ENCODE assay signal across 22 mouse cellular contexts in genomic region chrX:166906602-166907001, GRCm38 (mm10).
DNase-seq lines count a peak whose midpoint lies in the region; TF ChIP-seq lines count a peak whose summit lies in the region.
"Had no signal": no experiment of that assay in that cellular context is flagged by ENCODE, and none has a peak within 500 bp of the region (broad histone marks: within the 10 kb centered on the region; RNA-seq: fewer than 3 reads in every experiment).

No protein-coding gene starts in this region.

- TF ChIP-seq POLR2A in cortical plate, adult 2 months (IDR thresholded peaks at IDR 0.05; ENCODE audit: extremely low read depth, insufficient read depth, low read length): no peak

- intact Hi-C loops in left cerebral cortex, postnatal 14 days (cut with DNase I): no loop called here
- intact Hi-C loops in left cerebral cortex, postnatal 36 days (cut with DNase I): no loop called here

- H3K4me3 ChIP-seq in cortical plate, adult 2 months (ENCODE audit: insufficient read depth, low read length): no peak overlapping the region
- H3K4me3 ChIP-seq: forebrain, embryonic 10.5 days; forebrain, embryonic 13.5 days; gastrocnemius, adult 2 months; hindbrain, embryonic 12.5 days; hindbrain, embryonic 15.5 days had no signal

- no peak for TF ChIP-seq CTCF in cortical plate, adult 2 months (IDR thresholded peaks at IDR 0.05; ENCODE audit: extremely low read depth, insufficient read depth, low read length)

- peak overlapping the region; percentile 29 for H3K27ac ChIP-seq in cortical plate, adult 2 months (ENCODE audit: insufficient read depth, low read length)
- H3K27ac ChIP-seq: forebrain, embryonic 10.5 days; forebrain, embryonic 13.5 days; gastrocnemius, adult 2 months; hindbrain, embryonic 12.5 days; hindbrain, embryonic 15.5 days had no signal

- H3K4me1 ChIP-seq in cortical plate, adult 2 months (ENCODE audit: control insufficient read depth, insufficient read depth, low read length): no peaks in the 10 kb centered on the region
- H3K4me1 ChIP-seq: forebrain, embryonic 10.5 days; forebrain, embryonic 13.5 days; hindbrain, embryonic 12.5 days; hindbrain, embryonic 15.5 days had no signal

- DNase-seq in frontal cortex, adult 2 months (ENCODE audit: extremely low spot score in 1 of 2, low spot score in 1 of 2): peak; percentile 11 to 47
- DNase-seq in frontal cortex, postnatal 25 days (ENCODE audit: low spot score in 2 of 2): no peak
- DNase-seq in left cerebral cortex, postnatal 14 days (ENCODE audit: low spot score in 2 of 2): peak; percentile 3 to 8
- no peak for DNase-seq in left cerebral cortex, postnatal 36 days (ENCODE audit: low spot score in 2 of 2)
- DNase-seq in right cerebral cortex, adult 18-20 months: peak; percentile 10
- DNase-seq in right cerebral cortex, postnatal 14 days: no peak
- no peak for DNase-seq in layer of hippocampus, adult 9-10 months (ENCODE audit: low spot score)
- DNase-seq: adrenal gland, adult 2 months; adrenal gland, postnatal 14 days; B cell, adult 2 months; cerebellum, adult 11-12 months; cerebellum, adult 8-10 months; cerebellum, postnatal 10 days; cerebellum, postnatal 36 days; gastrocnemius, adult 2 months; gastrocnemius, postnatal 14 days; heart, adult 11 months had no signal

Comparison
In these comparisons a context has a peak if more than half of its experiments do, and no peak if none do; other contexts are left out.
1. DNase-seq: peak in frontal cortex, adult 2 months (2 of 2), left cerebral cortex, postnatal 14 days (2 of 2) and right cerebral cortex, adult 18-20 months (single experiment); none in frontal cortex, postnatal 25 days (0 of 2), left cerebral cortex, postnatal 36 days (0 of 2), right cerebral cortex, postnatal 14 days (single experiment) and layer of hippocampus, adult 9-10 months (single experiment).